Mouse (Mus musculus) adrenal gland, postnatal 4 days (tissue): ENCODE data around the gene Cyp2c23. TPM values are rescaled to one million over a fixed set of nuclear protein-coding genes. Genes with fewer than 3 reads are reported as not detected.

ENCODE experiments used
- DNase-seq, 2 experiments: peaks; one replicate each; pipeline ENCODE4 v3.0.0; 2021 to 2022; ENCODE audit warnings: low spot score in 2 of 2, mixed read lengths in 2 of 2
- total RNA-seq, 2 experiments: library from RNA; stranded (reverse); gene quantifications; 2 replicates each; pipeline ENCODE4 v1.2.3; 2021

Cyp2c23 gene
- total RNA-seq, 2 experiments from 2014 or later = 0.90 to 16.8 TPM

- DNase-seq = no peak
These were observed 55.3 kb downstream of the Cyp2c23 start for GRCm38 (mm10) chr19:43973711-43974110.

DNA sequence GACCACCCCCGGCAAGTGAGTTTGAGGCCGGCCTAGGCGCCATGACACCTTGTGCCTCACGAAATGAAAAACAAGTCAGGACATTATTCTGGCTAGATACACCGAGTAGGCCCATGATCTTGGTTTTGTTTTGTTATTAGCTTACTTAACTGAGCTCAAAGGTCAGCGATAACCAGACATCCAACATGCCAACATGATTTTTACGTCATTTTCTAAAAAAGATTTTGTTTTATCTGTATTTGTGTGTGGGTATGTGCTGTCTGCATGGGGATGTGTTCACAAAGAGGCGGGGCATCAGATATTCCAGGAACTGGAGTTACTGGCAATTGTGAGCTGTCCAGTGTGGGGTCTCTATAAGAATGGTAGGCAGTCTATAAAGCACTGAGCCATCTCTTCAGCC is 56.9 kb downstream of the Cyp2c23 start:
- DNase-seq = no peak

GRCm38 (mm10) chr19:43968436-43969026 is 60.5 kb downstream of the Cyp2c23 start:
- DNase-seq = no peak

GRCm38 (mm10) chr19:43966481-43966880 is 62.5 kb downstream of the Cyp2c23 start:
- DNase-seq = no peak

GRCm38 (mm10) chr19:43965496-43966085 is 63.4 kb downstream of the Cyp2c23 start:
- DNase-seq = no peak

DNA sequence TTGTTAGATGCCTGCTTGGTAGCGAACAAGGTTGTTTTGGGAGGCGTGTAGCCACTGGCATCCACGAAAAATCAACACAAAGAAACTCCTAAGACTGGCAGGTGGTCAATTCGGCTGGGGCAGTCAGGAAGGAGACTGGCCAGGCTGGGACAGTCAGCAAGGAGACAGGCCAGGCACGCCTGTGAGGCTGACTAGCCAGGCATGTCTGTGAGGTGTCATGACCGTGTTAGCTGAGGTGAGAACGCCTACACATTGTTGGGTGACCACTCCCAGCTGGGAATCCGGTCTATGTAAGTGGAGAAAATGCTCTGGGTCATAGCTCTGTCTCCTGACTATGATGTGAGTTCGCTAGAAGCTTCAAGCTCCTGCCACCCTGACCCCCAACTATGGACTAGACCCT is 66.2 kb downstream of the Cyp2c23 start:
- no peak for DNase-seq

- no peak for DNase-seq
These were observed 67.8 kb downstream of the Cyp2c23 start for GRCm38 (mm10) chr19:43961185-43961584.

- no peak for DNase-seq
These were observed 69.0 kb downstream of the Cyp2c23 start for GRCm38 (mm10) chr19:43960014-43960413.

GRCm38 (mm10) chr19:43959162-43959561 is 69.8 kb downstream of the Cyp2c23 start:
- peak; percentile 51 to 58 for DNase-seq

GRCm38 (mm10) chr19:43957881-43958280 is 71.1 kb downstream of the Cyp2c23 start:
- DNase-seq = no peak

- no peak for DNase-seq
These were observed 71.6 kb downstream of the Cyp2c23 start for GRCm38 (mm10) chr19:43957402-43957801.

DNA sequence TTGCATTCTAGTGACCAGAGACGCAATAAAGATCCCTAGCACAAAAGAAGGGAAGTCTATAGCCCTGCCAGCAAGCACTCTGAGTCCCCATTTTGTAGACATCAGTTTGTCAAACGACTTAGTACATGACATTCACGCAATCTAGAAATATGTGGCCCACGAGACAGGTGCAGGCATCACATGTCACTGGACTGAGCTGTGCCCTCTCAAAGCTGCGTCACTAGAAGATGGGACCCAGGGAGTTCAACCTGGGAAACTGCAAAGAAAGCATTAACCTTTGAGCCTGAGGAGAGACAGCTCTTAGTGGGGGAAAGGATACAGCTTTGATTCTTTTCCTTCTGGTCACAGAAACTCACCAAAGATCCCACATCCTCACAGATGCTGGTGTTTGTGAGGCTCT is 73.7 kb downstream of the Cyp2c23 start:
- no peak for DNase-seq

Other genes with a start within 250 kb of the Cyp2c23 start
- 1 to 10 TPM; 2.6 to 9.8 TPM for gene Abcc2, start 247.0 kb downstream of the Cyp2c23 start, total RNA-seq
- 10 to 100 TPM; 22.6 to 23.1 TPM for gene Dnmbp, start 89.0 kb downstream of the Cyp2c23 start, total RNA-seq
- 10 to 100 TPM; 15.0 to 17.9 TPM for gene Cpn1, start 42.7 kb downstream of the Cyp2c23 start, total RNA-seq
- 10 to 100 TPM; 19.8 to 21.2 TPM for gene Erlin1, start 40.6 kb upstream of the Cyp2c23 start, total RNA-seq
- gene Chuk, start 78.3 kb upstream of the Cyp2c23 start, total RNA-seq = 10 to 100 TPM; 54.5 to 58.7 TPM
- gene Cwf19l1, start 106.7 kb upstream of the Cyp2c23 start, total RNA-seq = 10 to 100 TPM; 33.9 to 34.4 TPM
- gene Bloc1s2, start 117.2 kb upstream of the Cyp2c23 start, total RNA-seq = 10 to 100 TPM; 44.9 to 50.0 TPM
- gene Pkd2l1, start 163.2 kb upstream of the Cyp2c23 start, total RNA-seq = under 1 TPM in 1 of 2 experiments, not detected in 1; 0.08 TPM
- gene Scd3, start 174.1 kb upstream of the Cyp2c23 start, total RNA-seq = under 1 TPM; 0.17 to 0.68 TPM